Mouse (Mus musculus): ENCODE results near the gene Gstm2.
A peak's percentile ranks its signal among the peaks of the same experiment; 100 is the strongest.

The Gstm2 gene

GRCm38 (mm10) chr3:107943239-107943990, 42.8 kb downstream of the Gstm2 start, which contains the start of gene Gstm6:
Gene Gstm6, minus strand, starts transcription at chr3:107943749.
- DNase-seq (ENCODE audit: low spot score in 2 of 2), result no peak

- DNase-seq (ENCODE audit: low spot score in 2 of 2), result no peak
These were observed 45.0 kb downstream of the Gstm2 start for GRCm38 (mm10) chr3:107941261-107941660.

GRCm38 (mm10) chr3:107940524-107940923, 45.7 kb downstream of the Gstm2 start:
- DNase-seq (ENCODE audit: low spot score in 2 of 2), result no peak

GRCm38 (mm10) chr3:107939830-107940229, 46.4 kb downstream of the Gstm2 start:
- DNase-seq (ENCODE audit: low spot score in 2 of 2), result no peak

GRCm38 (mm10) chr3:107939403-107939802, 46.9 kb downstream of the Gstm2 start:
- DNase-seq (ENCODE audit: low spot score in 2 of 2), result peak in 1 of 2 experiments; percentile 34

GRCm38 (mm10) chr3:107935888-107936287, 50.4 kb downstream of the Gstm2 start:
- DNase-seq (ENCODE audit: low spot score in 2 of 2), result no peak

GRCm38 (mm10) chr3:107935268-107935667, 51.0 kb downstream of the Gstm2 start:
- DNase-seq (ENCODE audit: low spot score in 2 of 2), result no peak

GRCm38 (mm10) chr3:107932128-107932527, 54.1 kb downstream of the Gstm2 start:
- DNase-seq (ENCODE audit: low spot score in 2 of 2), result no peak

Measured in spleen, postnatal 36 days (tissue).